Mouse (Mus musculus) spleen, adult 12 weeks (tissue): ENCODE measurements around the gene Rcor3.

ENCODE experiments used
- DNase-seq: peaks from one replicate; pipeline ENCODE4 v3.0.0; 2022; ENCODE audit warnings: low spot score

The Rcor3 gene

DNA sequence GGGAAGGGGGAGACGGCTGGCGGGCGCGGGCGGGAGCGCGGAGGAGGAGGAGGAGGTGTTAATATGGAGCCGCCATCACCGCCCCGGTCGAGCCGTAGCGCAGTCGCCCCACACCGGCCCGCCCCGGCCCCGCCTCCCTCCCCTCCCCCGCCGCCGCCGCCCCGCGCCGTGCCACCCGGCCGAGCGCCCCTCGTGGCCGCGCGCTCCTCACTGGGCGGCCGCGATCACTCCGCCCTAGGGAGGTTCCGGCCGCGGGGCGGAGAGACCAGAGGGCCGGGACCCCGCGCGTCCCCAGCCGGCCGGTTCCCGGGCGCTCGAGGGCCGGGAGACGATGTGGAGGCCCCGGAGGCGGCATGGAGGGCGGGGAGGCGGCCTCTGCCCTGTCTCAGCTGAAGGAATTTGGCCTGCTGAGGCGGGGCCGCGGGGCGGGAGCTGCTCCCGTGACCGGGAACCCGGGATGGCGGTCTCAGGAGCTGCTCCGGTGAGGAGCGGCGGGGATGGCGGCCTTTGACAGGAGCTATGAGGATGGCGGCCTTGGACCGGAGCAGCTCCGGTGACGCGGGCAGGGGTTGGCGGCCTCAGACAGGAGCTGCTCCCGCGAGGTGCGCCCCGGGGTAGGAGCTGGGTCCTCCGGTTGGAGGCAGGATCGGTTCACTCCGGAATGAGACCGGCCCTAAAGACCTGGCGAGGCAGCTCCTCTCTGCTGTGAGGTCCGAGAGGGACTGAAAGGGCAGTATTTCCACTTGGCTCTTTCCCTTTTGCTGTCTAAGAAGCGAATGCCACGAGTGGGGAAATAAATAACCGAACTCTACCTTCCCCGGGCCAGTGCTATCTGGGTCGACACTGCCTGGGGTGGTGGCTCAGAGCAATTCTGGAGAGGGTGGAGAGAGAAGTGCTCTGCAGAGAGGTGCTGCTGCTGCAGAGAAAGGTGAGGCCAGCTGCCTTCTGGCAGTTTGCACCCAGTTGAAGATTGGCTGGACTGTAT is at the start of gene Rcor3:
Gene Rcor3 (minus strand): TSS at position 137 of the 985 bp plus-strand sequence.
- peak; percentile 75 for DNase-seq

GRCm38 (mm10) chr1:192181696-192182257 is 43.9 kb upstream of the Rcor3 start:
- DNase-seq, result no peak

DNA sequence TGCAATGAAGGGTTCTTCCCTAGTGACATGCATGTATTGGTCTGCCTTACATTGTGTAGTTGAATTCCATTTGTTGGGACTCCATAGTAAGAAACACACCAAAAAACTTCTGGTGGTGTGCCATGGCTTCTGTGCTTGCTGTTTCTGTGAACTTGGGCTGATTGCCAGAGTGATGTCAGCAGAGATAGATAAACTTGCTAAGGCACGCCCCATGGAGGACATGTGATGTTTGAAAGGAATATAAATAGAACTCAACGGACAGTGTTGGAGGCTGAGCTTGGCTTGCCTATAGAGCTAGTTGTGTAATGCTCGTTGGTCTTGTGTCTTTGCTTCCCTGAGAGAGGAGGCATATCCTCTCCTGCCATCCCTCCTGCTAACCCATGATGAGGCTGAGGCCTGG is 42.0 kb upstream of the Rcor3 start:
- DNase-seq, result no peak

DNA sequence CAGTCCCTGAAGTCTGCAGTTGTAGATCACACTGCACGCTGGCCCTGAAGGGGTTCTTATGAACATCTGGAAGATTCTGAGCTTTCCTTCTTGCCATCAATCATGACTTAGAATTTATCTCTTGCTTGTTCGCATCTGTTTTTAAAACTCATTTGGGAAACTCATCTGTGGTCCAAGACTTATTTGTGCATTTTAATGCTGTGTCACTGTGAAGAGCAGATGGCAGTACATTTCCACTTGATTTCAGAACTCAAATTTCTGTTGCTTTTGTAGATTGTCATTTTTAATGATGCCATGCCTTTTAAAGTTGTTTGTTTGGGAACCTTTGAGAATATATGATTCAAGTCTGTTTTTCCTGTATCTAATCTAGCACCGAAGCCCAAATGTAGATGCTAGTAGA is 33.6 kb upstream of the Rcor3 start:
- no peak for DNase-seq

- DNase-seq, result no peak
These were observed 13.3 kb upstream of the Rcor3 start for GRCm38 (mm10) chr1:192151179-192151578.

DNA sequence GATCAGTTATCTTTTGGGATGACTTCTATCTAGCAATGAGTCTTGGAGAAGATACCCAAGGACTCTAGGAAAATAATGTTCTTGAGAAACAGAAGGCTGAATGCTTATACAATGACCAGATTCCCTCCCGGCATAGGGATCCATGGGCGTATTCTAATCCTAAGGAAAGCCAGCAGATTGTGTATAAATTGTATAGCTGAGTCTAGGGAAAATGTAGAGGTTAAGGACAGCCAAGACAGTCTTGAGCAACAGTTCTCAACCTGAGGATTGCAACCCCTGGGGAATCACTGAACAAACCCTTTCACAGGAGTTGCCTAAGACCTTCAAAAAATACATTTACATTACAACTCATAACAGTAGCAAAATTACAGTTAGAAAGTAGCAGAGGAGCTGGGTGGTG is 2.5 kb upstream of the Rcor3 start:
- no peak for DNase-seq

DNA sequence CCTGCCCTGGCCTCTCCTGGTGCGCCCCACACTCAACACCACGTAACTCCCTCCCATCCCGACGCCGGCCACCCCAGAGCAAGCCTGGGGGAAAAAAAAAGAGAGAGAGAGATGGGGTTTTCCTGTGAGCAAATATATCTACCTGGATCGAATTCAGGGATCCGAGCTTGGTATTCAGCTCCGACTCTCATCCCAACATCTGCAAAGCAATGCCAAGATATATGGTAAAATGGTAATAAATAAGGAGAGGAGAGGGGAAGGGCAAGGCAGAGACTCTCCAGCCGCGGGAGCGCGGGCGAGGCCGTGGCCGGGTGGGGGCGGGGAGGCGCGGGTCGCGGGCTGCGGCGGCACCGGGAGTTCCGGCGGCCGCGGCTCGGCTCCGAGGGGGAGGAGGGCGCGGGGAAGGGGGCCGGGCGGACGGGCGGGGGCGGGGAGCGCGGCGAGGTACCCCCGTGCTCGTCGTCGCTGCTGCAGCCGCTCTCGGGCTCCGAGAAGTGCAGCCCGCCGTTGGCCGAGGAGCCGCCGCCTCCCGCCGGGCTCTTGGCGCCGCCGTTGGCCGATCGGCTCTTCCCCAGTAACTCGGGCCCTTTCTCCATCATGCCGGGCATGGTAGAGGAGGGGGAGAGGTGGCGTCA is 454 bp downstream of the Rcor3 start:
- no peak for DNase-seq

DNA sequence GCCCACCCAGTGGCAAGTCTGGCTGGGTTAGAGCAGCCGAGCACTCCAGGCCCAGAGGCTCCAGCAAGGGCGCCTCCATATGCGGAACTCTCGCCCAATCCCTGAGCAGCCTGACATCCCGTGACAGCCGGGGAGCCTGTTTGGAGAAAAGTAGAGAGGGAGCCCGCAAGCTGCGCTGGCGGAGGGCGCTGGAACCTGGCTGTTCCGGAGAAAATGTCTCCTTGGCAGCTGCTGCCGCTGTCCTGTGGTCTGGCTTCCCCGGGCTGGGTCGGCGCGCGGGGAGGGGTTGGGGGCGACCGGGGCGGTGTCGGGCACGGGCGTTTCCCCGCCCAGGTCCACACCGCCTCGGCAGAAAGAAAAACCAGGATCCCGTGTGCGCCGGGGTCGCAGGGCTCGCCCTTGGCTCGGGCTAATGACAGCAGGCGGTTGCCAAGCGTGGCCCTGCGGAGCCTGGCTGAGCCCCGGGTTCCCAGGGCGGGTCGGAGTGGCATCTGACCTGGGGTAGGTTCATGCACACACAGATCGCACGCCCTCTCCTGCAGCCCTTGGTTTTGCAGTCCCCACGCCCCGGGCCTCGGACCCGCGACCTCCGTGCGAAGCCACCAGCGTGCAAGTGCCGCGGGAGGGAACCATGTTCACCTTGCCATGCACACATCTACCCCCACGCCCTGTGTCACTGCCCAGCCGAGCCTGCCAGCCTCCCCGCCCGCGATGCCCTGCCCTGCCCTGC is 1.1 kb downstream of the Rcor3 start:
- peak; percentile 56 for DNase-seq

GRCm38 (mm10) chr1:192130202-192130601 is 7.7 kb downstream of the Rcor3 start:
- no peak for DNase-seq

DNA sequence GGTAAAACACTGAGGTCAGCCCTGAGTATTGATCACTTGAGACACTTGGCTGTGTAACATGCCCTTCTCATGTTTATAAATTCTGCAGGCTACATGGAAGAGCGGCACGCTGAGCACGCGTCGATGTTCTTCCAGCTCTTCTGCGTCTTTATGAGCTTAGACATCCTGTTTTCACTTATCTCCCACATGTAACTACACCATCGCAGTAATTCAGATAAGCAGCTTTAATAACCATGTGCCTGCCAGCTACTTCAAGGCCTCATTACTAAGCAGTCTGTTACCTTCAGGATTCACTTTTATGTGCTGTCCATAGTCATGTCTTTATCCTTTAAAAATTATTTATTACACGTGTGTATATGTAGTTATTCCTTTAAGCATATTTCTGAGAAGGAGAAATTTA is 9.5 kb downstream of the Rcor3 start:
- no peak for DNase-seq

- DNase-seq, result no peak
These were observed 12.1 kb downstream of the Rcor3 start for GRCm38 (mm10) chr1:192125761-192126160.

GRCm38 (mm10) chr1:192116262-192116661 is 21.6 kb downstream of the Rcor3 start:
- DNase-seq, result no peak

DNA sequence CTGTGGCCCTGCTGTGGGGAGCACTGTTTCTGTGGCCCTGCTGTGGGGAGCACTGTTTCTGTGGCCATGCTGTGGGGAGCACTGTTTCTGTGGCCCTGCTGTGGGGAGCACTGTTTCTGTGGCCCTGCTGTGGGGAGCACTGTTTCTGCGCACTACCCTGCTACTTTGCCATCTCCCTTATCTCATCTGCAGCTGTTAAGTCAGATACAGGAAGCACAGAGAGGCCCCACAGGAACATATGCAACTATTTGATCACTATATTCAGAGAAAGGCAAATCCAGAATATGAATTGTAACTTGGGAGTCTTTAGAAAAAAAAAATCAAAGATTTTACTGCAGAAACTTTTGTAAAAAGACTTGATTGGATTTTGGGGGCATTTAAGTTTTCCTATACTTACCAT is 22.5 kb downstream of the Rcor3 start:
- no peak for DNase-seq

DNA sequence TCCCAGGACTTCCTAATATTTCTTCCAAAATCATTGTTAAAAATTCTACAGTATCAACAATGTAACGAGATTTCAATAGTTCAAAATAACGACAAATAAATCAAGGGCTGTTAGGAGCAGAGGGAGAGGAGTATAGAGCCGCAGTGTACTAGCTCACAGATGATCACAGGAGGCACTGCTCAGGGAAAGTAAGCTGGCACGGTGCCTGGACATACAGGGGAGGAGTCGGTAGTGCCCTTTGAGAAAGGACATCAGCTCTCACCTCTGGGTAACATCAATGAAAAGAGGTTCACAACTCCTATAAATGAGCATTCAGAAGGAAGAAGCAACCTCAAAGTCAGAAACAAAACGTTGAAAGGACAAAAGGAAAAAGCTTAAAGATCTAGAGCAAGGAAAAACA is 28.7 kb downstream of the Rcor3 start:
- no peak for DNase-seq

DNA sequence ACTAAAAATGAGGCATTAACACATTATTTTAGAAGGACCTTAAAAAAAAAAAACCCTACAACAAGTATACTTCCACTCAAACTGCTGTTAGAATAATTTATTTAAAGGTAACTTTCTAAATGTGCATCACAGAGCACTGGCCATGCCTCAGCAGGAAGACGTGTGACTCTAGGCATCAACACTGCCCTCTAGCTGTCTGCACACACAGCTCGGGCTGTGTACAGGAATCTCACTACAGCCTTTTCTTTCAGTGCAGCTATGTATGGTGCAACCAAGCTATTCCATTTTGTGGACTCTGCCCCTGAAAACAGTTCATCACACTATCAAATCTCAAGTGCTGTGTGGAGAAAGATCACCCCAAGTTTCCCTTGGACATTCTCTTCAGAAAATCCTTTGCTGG is 30.5 kb downstream of the Rcor3 start:
- no peak for DNase-seq

DNA sequence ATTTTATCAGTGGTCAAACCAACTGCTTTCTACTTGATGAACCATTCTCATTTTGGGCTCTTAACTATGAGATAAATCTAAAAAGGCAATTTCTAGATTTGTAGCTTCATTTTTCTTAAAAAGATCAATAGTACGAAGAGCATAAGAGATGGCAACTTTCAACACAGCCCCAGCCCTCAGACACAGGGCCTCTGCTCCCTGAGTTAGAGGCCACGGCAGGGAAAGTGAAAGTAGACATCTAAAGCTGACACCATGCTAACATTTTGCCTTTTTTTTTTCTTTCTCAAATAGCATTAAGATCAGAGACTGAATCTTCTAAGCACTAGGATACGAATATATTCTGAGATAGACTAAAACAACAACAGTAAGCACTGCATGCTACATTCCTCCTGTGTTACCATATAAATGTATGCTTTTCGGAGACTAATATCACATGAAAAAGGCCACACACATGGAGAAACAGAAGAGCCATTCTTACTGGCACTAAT is 31.9 kb downstream of the Rcor3 start:
- no peak for DNase-seq

DNA sequence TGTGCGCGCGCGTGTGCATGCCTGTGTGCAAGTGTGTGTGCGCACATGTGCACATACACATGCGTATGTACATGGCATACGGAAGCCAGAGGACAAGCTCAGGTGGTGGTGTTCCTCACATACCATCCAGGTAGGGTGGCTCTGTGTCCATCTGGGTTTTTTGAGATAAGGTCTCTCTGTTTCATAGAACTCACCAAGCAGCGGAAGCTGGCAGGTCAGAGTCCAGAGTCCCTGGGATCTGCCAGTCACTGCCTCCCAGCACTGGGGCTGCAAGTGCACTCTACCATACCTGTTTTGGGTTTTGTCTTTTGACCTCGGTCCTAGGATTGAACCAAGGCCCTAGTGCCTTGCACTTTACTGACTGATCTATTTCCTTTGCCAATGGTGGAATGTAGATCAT is 33.8 kb downstream of the Rcor3 start:
- no peak for DNase-seq

DNA sequence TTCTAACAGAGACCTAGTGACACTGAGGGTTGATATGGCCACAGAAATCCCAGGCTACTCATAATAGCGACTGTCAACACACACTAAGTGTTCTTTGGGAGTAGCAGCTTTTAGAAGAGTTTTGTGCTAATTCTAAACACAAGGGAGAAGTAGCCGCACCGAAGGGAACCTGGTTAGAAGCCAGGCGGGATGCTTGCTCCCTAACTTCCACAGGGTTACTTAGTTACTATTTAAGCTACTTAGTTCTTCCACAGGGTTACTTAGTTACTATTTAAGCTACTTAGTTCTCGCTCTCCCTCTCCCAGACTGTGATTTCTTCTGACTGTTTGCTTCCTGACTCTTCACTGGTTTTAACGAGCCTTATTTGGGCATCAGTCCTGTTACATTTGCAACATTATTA is 34.7 kb downstream of the Rcor3 start:
- no peak for DNase-seq

DNA sequence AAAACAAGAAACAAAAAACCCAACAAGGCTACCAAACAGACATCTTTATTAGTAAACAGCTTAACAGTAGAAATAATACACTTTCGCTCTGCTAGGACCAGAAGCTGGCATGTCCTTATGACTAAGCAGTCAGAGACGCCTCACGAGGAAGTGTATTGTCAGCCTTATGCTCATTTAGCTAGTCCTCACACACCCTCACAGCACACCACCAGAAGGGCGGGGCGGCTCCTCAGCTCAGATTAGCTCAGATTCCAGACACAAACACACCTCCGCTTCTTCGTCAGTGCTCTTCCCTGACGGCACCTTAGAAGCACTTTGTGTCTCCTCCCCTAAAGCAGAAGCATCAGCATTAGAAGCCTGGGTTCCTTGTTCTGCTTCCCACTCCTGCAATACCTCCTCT is 36.5 kb downstream of the Rcor3 start:
- no peak for DNase-seq

GRCm38 (mm10) chr1:192100742-192101141 is 37.1 kb downstream of the Rcor3 start:
- no peak for DNase-seq

- no peak for DNase-seq
These were observed 42.2 kb downstream of the Rcor3 start for GRCm38 (mm10) chr1:192095626-192096025.
